Mouse (Mus musculus): ENCODE data around the gene F5.

F5 gene

DNA sequence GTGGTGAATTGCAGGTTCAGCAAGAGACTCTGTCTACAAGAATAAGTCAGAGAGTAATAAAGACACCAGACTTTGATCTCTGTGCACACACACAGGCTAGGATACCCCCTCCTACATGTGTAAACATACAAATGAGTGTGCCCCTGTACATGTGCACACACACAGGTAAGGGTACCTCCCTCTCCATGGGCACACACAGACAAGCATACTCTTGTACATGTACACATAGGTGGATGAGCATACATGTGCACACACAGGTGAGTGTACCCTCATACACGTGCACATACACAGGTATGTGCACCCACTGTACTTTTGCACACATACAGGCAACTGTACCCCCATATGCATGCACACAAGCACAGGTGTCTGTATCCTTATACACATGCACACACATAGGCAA, 81.8 kb downstream of the F5 start:
- no peak for DNase-seq (ENCODE audit: low read depth, low spot score)

- DNase-seq (ENCODE audit: low read depth, low spot score), result no peak
These were observed 83.4 kb downstream of the F5 start for GRCm38 (mm10) chr1:164235078-164235477.

- DNase-seq (ENCODE audit: low read depth, low spot score), result no peak
These were observed 84.4 kb downstream of the F5 start for GRCm38 (mm10) chr1:164236078-164236477.

DNA sequence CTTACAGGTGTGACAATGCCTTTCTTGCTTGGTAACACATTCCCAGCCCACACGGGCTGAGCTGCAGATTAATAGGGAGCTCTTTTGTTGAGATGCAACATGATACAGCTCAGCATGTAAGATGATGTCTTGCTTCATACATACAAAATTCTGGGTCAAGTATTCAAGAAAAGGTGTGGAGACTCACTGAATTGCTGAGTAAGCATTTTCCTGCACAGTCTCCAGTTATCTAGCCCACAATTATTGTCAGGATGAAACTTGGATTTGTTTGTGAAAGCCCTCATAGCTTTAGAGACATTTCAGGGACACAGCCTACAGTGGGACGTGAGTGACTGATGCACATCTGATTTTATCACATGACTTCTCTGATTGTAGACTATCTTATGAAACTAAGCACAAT, 89.9 kb downstream of the F5 start:
- DNase-seq (ENCODE audit: low read depth, low spot score), result no peak

DNA sequence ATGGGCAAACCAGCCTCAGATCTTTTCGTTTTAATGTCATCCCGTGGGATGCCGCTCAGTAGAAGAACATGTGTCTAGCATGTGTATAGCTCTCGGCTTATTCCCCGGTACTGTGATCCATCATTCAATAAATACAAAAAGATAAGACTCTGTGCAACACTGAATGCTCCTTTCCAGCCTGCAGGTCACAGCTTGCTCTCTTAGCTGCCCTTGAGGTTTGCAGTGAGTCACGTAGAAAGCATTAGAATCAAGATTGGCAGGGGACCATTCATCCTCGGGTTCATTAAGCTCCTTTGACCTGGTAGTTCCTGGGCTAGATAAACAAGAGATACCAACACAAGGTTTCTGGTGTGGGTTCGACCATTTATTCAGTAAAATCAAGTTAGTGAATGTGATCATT, 91.2 kb downstream of the F5 start:
- DNase-seq (ENCODE audit: low read depth, low spot score), result no peak

GRCm38 (mm10) chr1:164247442-164247841, 95.8 kb downstream of the F5 start:
- no peak for DNase-seq (ENCODE audit: low read depth, low spot score)

DNA sequence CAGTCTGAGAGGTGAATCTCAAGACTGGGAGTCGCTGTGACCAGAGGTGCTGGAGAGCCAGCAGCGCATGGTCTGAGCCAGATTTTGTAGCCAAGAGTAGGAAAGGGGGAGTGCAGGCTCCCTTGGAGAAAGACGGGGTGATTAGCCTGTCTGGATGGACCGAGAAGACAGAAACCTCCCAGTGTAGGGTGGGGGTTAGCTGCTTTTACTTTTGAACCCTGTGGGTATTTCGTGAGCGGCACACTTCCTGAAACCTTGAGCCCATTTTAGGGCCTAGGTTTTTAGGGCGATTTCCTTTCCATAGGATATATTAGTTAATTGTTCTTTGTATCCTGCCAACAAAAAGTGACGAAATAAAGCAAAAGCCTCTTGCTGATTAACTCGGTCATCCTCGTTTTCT, 96.3 kb downstream of the F5 start:
- no peak for DNase-seq (ENCODE audit: low read depth, low spot score)

GRCm38 (mm10) chr1:164248465-164249331, 97.1 kb downstream of the F5 start, which contains the start of gene Slc19a2:
Gene Slc19a2, plus strand, starts transcription at chr1:164249046.
- DNase-seq (ENCODE audit: low read depth, low spot score), result peak; percentile 94

GRCm38 (mm10) chr1:164249332-164249711, 97.7 kb downstream of the F5 start:
- peak; percentile 5 for DNase-seq (ENCODE audit: low read depth, low spot score)

DNA sequence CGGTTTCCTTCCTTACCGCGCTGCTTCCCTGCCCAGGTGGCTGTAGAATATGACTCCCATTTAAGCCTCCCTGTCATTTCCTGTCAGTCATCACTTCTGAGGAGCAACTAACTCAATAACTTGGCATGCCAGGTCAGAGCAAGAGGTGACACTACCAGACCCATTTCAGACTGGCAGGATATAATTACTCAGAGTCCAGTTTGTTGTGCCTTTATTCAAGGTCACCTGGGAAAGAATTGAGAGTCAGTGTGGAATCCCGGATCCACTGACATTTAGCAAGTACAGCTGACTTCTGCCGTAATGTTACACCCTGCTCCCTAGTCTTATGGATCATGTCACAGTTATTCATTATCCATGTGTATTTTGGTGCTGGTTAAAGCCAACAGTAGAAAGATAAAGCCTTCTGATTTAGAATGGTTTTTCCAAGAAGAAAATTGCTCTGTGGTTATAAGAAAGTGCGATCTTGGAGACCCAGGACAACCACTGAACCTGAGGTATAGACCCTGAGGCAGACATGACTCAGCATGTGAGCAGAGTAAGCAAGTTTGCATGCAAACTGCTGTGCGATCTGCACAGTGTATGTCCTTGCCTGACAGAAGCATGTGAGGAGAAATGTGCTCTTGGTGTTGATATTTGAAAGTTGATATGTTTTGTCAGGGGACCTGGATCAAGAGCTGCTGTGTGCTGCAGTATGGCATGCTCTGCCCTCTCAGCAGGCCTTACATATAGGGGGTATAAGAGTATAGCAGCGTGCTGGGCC, 98.9 kb downstream of the F5 start:
- DNase-seq (ENCODE audit: low read depth, low spot score), result no peak

GRCm38 (mm10) chr1:164251438-164251837, 99.8 kb downstream of the F5 start:
- DNase-seq (ENCODE audit: low read depth, low spot score), result no peak

DNA sequence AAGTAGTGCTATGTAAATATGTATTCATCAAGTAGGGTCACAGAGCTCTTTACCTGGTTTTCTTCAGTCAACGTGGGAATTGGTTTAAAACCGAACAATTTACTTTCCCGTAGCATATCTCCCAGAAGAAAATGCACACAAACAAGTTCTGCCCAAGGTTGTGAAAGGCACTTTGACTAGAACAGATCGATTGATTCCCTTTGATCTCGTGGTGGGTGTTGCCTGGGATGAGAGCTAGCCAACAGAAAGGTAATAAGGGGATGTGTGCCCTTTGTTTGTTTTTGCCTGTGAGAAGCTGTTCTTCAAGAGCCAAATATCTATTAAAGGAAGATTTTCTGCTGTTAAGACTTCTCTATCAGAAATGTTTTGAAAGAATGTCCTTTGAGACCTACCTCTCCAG, 100.9 kb downstream of the F5 start:
- DNase-seq (ENCODE audit: low read depth, low spot score), result no peak

GRCm38 (mm10) chr1:164254836-164255235, 103.2 kb downstream of the F5 start:
- DNase-seq (ENCODE audit: low read depth, low spot score), result no peak

GRCm38 (mm10) chr1:164260171-164261028, 108.8 kb downstream of the F5 start:
- no peak for DNase-seq (ENCODE audit: low read depth, low spot score)

GRCm38 (mm10) chr1:164261553-164261952, 109.9 kb downstream of the F5 start:
- DNase-seq (ENCODE audit: low read depth, low spot score), result no peak

All from retina, postnatal 7 days (tissue).